Comparison of ENCODE assay signal across 19 mouse cellular contexts in genomic region chr1:89086575-89087153, GRCm38 (mm10). TPM values are rescaled to one million over a fixed set of nuclear protein-coding genes. Genes with fewer than 3 reads are reported as not detected.
DNase-seq lines count a peak whose midpoint lies in the region; ATAC-seq lines count a peak whose summit lies in the region.
"Had no signal": no experiment of that assay in that cellular context is flagged by ENCODE, and none has a peak within 500 bp of the region (broad histone marks: within the 10 kb centered on the region; RNA-seq: fewer than 3 reads in every experiment).

No protein-coding gene starts in this region.

- no peaks in the 10 kb centered on the region for H3K9me3 ChIP-seq in heart, embryonic 11.5 days (replicated peaks; ENCODE audit: control insufficient read depth, low read length)
- H3K9me3 ChIP-seq in neural tube, embryonic 14.5 days (ENCODE audit: control insufficient read depth, low read length) = no peaks in the 10 kb centered on the region
- H3K9me3 ChIP-seq in embryonic facial prominence, embryonic 15.5 days (replicated peaks) = no peaks in the 10 kb centered on the region
- H3K9me3 ChIP-seq in limb, embryonic 13.5 days = no peaks in the 10 kb centered on the region
- H3K9me3 ChIP-seq: forebrain, embryonic 12.5 days; heart, embryonic 13.5 days; hindbrain, embryonic 15.5 days; midbrain, embryonic 15.5 days; neural tube, embryonic 12.5 days; stomach, embryonic 15.5 days had no signal

- H3K4me2 ChIP-seq in heart, embryonic 11.5 days = no peak overlapping the region
- no peak overlapping the region for H3K4me2 ChIP-seq in neural tube, embryonic 14.5 days (ENCODE audit: low read depth, low read length)
- no peak overlapping the region for H3K4me2 ChIP-seq in embryonic facial prominence, embryonic 15.5 days (replicated peaks)
- no peak overlapping the region for H3K4me2 ChIP-seq in limb, embryonic 13.5 days (replicated peaks)
- H3K4me2 ChIP-seq: forebrain, embryonic 12.5 days; heart, embryonic 13.5 days; hindbrain, embryonic 15.5 days; midbrain, embryonic 15.5 days; neural tube, embryonic 12.5 days; stomach, embryonic 15.5 days had no signal

- H3K4me1 ChIP-seq in heart, embryonic 11.5 days (ENCODE audit: control insufficient read depth, insufficient read depth, low read length) = peaks cover 65% of the 10 kb centered on the region
- peaks cover 25% of the 10 kb centered on the region for H3K4me1 ChIP-seq in neural tube, embryonic 14.5 days (ENCODE audit: control insufficient read depth, insufficient read depth, low read length)
- H3K4me1 ChIP-seq in embryonic facial prominence, embryonic 15.5 days = peaks cover 59% of the 10 kb centered on the region
- H3K4me1 ChIP-seq in limb, embryonic 13.5 days = peaks cover 62% of the 10 kb centered on the region

- WGBS in heart, embryonic 11.5 days (ENCODE audit: insufficient replicate concordance) = 75% methylated on average over 9 of the region's 9 CpGs
- 53% methylated on average over 9 of the region's 9 CpGs for WGBS in neural tube, embryonic 14.5 days
- WGBS in embryonic facial prominence, embryonic 15.5 days = 47% methylated on average over 9 of the region's 9 CpGs
- 59% methylated on average over 9 of the region's 9 CpGs for WGBS in limb, embryonic 13.5 days

- H3K9ac ChIP-seq in heart, embryonic 11.5 days (ENCODE audit: low read depth, low read length) = 0 out of 2 replicates have a peak overlapping the region, but pooled peaks have one; percentile 12
- no peak overlapping the region for H3K9ac ChIP-seq in neural tube, embryonic 14.5 days (replicated peaks; ENCODE audit: low read depth, low read length)
- no peak overlapping the region for H3K9ac ChIP-seq in embryonic facial prominence, embryonic 15.5 days
- H3K9ac ChIP-seq in limb, embryonic 13.5 days = no peak overlapping the region
- H3K9ac ChIP-seq: forebrain, embryonic 12.5 days; heart, embryonic 13.5 days; hindbrain, embryonic 15.5 days; midbrain, embryonic 15.5 days; neural tube, embryonic 12.5 days; stomach, embryonic 15.5 days had no signal

- no peaks in the 10 kb centered on the region for H3K36me3 ChIP-seq in heart, embryonic 11.5 days (ENCODE audit: control insufficient read depth, insufficient read depth, low read length)
- no peaks in the 10 kb centered on the region for H3K36me3 ChIP-seq in neural tube, embryonic 14.5 days (ENCODE audit: control insufficient read depth, insufficient read depth, low read length)
- peaks cover 3% of the 10 kb centered on the region; the same call in 1 of the 2 replicates for H3K36me3 ChIP-seq in embryonic facial prominence, embryonic 15.5 days
- no peaks in the 10 kb centered on the region; the same call in 1 of the 2 replicates for H3K36me3 ChIP-seq in limb, embryonic 13.5 days
- H3K36me3 ChIP-seq: hindbrain, embryonic 15.5 days; midbrain, embryonic 15.5 days; stomach, embryonic 15.5 days had no signal

- intact Hi-C loops in heart, postnatal 10 days (cut with DNase I) = loop anchor here (5.0 kb wide), 1 partner anchor 106 kb away; no protein-coding TSS in a partner anchor

- H3K27me3 ChIP-seq in heart, embryonic 11.5 days (ENCODE audit: control insufficient read depth, insufficient read depth, low read length) = no peaks in the 10 kb centered on the region
- no peaks in the 10 kb centered on the region for H3K27me3 ChIP-seq in neural tube, embryonic 14.5 days (ENCODE audit: control insufficient read depth, insufficient read depth, low read length)
- H3K27me3 ChIP-seq in embryonic facial prominence, embryonic 15.5 days = no peaks in the 10 kb centered on the region
- H3K27me3 ChIP-seq in limb, embryonic 13.5 days = no peaks in the 10 kb centered on the region
- H3K27me3 ChIP-seq: forebrain, embryonic 12.5 days; heart, embryonic 13.5 days; hindbrain, embryonic 15.5 days; midbrain, embryonic 15.5 days; neural tube, embryonic 12.5 days; stomach, embryonic 15.5 days had no signal

- no peak for DNase-seq in heart, postnatal 10 days
- DNase-seq in neural tube, embryonic 10.5 days (ENCODE audit: extremely low spot score, low spot score) = no peak
- DNase-seq in cerebellum, postnatal 25 days = no peak
- DNase-seq: cerebellum, postnatal 36 days; kidney, adult 18-20 months; spleen, adult 18-20 months had no signal

- no peak overlapping the region for H3K4me3 ChIP-seq in heart, embryonic 11.5 days (ENCODE audit: low read depth, low read length)
- no peak overlapping the region for H3K4me3 ChIP-seq in neural tube, embryonic 14.5 days (ENCODE audit: low read depth, low read length)
- no peak overlapping the region for H3K4me3 ChIP-seq in embryonic facial prominence, embryonic 15.5 days (replicated peaks)
- no peak overlapping the region for H3K4me3 ChIP-seq in limb, embryonic 13.5 days
- H3K4me3 ChIP-seq: forebrain, embryonic 12.5 days; heart, embryonic 13.5 days; hindbrain, embryonic 15.5 days; midbrain, embryonic 15.5 days; neural tube, embryonic 12.5 days; stomach, embryonic 15.5 days had no signal

- H3K27ac ChIP-seq in heart, embryonic 11.5 days (ENCODE audit: low read depth, low read length) = no peak overlapping the region
- H3K27ac ChIP-seq in neural tube, embryonic 14.5 days (ENCODE audit: low read depth, low read length) = peak overlapping the region; percentile 22; the same call in 1 of the 2 replicates
- no peak overlapping the region for H3K27ac ChIP-seq in embryonic facial prominence, embryonic 15.5 days (replicated peaks)
- H3K27ac ChIP-seq in limb, embryonic 13.5 days = no peak overlapping the region
- H3K27ac ChIP-seq: forebrain, embryonic 12.5 days; heart, embryonic 13.5 days; hindbrain, embryonic 15.5 days; macrophage; midbrain, embryonic 15.5 days; neural tube, embryonic 12.5 days; stomach, embryonic 15.5 days had no signal

- ATAC-seq in heart, embryonic 11.5 days (replicated peaks; ENCODE audit: insufficient number of reproducible peaks, low FRiP score, low TSS enrichment) = no peak
- ATAC-seq in neural tube, embryonic 14.5 days (ENCODE audit: low read depth) = 0 out of 2 replicates have a peak, but pooled peaks have one; percentile 26
- ATAC-seq in embryonic facial prominence, embryonic 15.5 days (ENCODE audit: insufficient number of reproducible peaks, low FRiP score, low TSS enrichment, low read depth) = peak; percentile 43
- ATAC-seq in limb, embryonic 13.5 days (ENCODE audit: low FRiP score, low read depth) = peak; percentile 51; the same call in 1 of the 2 replicates
- ATAC-seq: CD4-positive, CD25-positive, alpha-beta regulatory T cell, adult 4 months; midbrain, embryonic 15.5 days had no signal

RNA-seq across cellular contexts. Expression of gene Sh3bp4, which starts 16.4 kb away (rescaled TPM):
- 15.3 and 25.2 TPM in 2 replicates for polyA plus RNA-seq in heart, embryonic 11.5 days (2014; fragmentation: Nextera tagmentation; extraction: Ambion mirVana)
- 10 to 100 TPM; 26.2 to 28.6 TPM for total RNA-seq in heart, postnatal 10 days (2021)
- polyA plus RNA-seq in neural tube, embryonic 14.5 days (2014; fragmentation: Nextera tagmentation; extraction: Ambion mirVana) = 12.4 and 18.5 TPM in 2 replicates
- 26.6 and 27.9 TPM in 2 replicates for polyA plus RNA-seq in embryonic facial prominence, embryonic 15.5 days (2015; fragmentation: Nextera tagmentation; extraction: Ambion mirVana)
- 21.6 and 21.8 TPM in 2 replicates for polyA plus RNA-seq in limb, embryonic 13.5 days (2015; fragmentation: Nextera tagmentation; extraction: Ambion mirVana)
- total RNA-seq: MEL had no signal
